Mouse (Mus musculus): ENCODE results near the gene Ttc12. TPM values are rescaled to one million over a fixed set of nuclear protein-coding genes. Genes with fewer than 3 reads are reported as not detected.

Ttc12 gene
- polyA plus RNA-seq, 1 experiment from 2014 or later = 1.2 TPM

- Histone ChIP-seq H3K9ac (no peak overlapping the region), H3K27ac (no peak overlapping the region), H3K27me3 (replicated peaks) (no peaks in the 10 kb centered on the region), H3K9me3 (no peaks in the 10 kb centered on the region), H3K4me1 (no peaks in the 10 kb centered on the region), H3K4me3 (replicated peaks) (no peak overlapping the region), H3K4me2 (no peak overlapping the region), H3K36me3 (no peaks in the 10 kb centered on the region)
- WGBS = 85% methylated on average over 9 of the region's 9 CpGs
- ATAC-seq (ENCODE audit: insufficient read depth, low FRiP score, low read depth) = no peak
Observed at GRCm38 (mm10) chr9:49523881-49524280, 37.9 kb upstream of the Ttc12 start.

- H3K27me3 ChIP-seq (replicated peaks) = no peaks in the 10 kb centered on the region
- peaks cover 5% of the 10 kb centered on the region; the same call in 1 of the 2 replicates for H3K36me3 ChIP-seq
- H3K27ac ChIP-seq = no peak overlapping the region
- H3K4me2 ChIP-seq = no peak overlapping the region
- 62% methylated on average over 2 of the region's 2 CpGs for WGBS
- no peaks in the 10 kb centered on the region for H3K9me3 ChIP-seq
- H3K4me1 ChIP-seq = no peaks in the 10 kb centered on the region
- no peak for ATAC-seq (ENCODE audit: insufficient read depth, low FRiP score, low read depth)
- no peak overlapping the region for H3K9ac ChIP-seq
- H3K4me3 ChIP-seq (replicated peaks) = no peak overlapping the region
Observed at GRCm38 (mm10) chr9:49514306-49514705, 28.3 kb upstream of the Ttc12 start.

DNA sequence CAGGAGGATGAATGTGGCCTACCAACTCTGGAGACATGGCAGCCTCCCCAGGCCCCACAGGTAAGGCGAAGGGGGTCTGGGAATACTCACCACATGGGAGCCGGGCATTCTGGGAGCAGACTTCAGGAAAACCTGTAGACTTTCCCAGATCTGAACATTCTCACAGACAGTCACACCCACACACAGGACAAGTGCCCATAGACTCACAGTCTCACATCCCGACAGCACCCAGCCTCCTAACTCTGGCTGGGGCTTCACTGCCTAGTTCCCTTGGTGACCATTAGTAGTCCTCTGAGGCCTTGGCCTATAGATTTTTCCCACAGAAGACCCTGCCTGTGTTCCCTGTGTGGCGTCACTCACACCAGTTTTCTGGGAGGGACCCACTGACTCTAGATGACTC, 24.6 kb upstream of the Ttc12 start:
- no peak overlapping the region for H3K9ac ChIP-seq
- no peak overlapping the region for H3K4me3 ChIP-seq (replicated peaks)
- no peaks in the 10 kb centered on the region for H3K4me1 ChIP-seq
- no peak for ATAC-seq (ENCODE audit: insufficient read depth, low FRiP score, low read depth)
- no peak overlapping the region for H3K27ac ChIP-seq
- H3K4me2 ChIP-seq = no peak overlapping the region
- no peaks in the 10 kb centered on the region for H3K9me3 ChIP-seq
- WGBS = 91% methylated on average over 4 of the region's 4 CpGs
- peaks cover 13% of the 10 kb centered on the region; the same call in 1 of the 2 replicates for H3K36me3 ChIP-seq
- no peaks in the 10 kb centered on the region for H3K27me3 ChIP-seq (replicated peaks)

GRCm38 (mm10) chr9:49509628-49510027, 23.6 kb upstream of the Ttc12 start:
- no peaks in the 10 kb centered on the region for H3K27me3 ChIP-seq (replicated peaks)
- WGBS = 93% methylated on average over 8 of the region's 8 CpGs
- no peaks in the 10 kb centered on the region for H3K9me3 ChIP-seq
- no peak overlapping the region for H3K9ac ChIP-seq
- no peak overlapping the region for H3K27ac ChIP-seq
- no peaks in the 10 kb centered on the region for H3K4me1 ChIP-seq
- no peak overlapping the region for H3K4me2 ChIP-seq
- ATAC-seq (ENCODE audit: insufficient read depth, low FRiP score, low read depth) = no peak
- no peak overlapping the region for H3K4me3 ChIP-seq (replicated peaks)
- peaks cover 13% of the 10 kb centered on the region; the same call in 1 of the 2 replicates for H3K36me3 ChIP-seq

DNA sequence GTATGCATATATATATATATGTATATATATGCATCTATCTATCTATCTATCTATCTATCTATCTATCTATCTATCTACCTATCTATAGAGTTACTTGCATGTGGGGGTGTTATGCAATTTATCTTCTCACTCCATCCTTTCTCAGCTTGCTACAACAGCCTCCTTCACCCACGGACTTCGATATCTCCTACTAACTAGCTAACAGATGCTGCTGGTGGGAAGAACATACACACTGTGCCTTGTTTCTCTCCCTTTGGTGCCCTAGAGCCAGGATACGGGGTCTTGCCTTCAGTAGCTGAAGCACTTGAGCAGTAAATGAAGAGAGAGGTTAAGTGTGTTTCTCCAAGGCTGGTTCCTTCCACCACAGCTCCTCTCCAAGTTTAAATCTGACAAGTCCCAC, 23.1 kb upstream of the Ttc12 start:
- H3K4me3 ChIP-seq (replicated peaks) = no peak overlapping the region
- H3K27me3 ChIP-seq (replicated peaks) = no peaks in the 10 kb centered on the region
- no peak overlapping the region for H3K4me2 ChIP-seq
- 86% methylated on average over 3 of the region's 3 CpGs for WGBS
- H3K9me3 ChIP-seq = no peaks in the 10 kb centered on the region
- H3K27ac ChIP-seq = no peak overlapping the region
- H3K36me3 ChIP-seq = peaks cover 13% of the 10 kb centered on the region; the same call in 1 of the 2 replicates
- no peak overlapping the region for H3K9ac ChIP-seq
- no peaks in the 10 kb centered on the region for H3K4me1 ChIP-seq
- no peak for ATAC-seq (ENCODE audit: insufficient read depth, low FRiP score, low read depth)

DNA sequence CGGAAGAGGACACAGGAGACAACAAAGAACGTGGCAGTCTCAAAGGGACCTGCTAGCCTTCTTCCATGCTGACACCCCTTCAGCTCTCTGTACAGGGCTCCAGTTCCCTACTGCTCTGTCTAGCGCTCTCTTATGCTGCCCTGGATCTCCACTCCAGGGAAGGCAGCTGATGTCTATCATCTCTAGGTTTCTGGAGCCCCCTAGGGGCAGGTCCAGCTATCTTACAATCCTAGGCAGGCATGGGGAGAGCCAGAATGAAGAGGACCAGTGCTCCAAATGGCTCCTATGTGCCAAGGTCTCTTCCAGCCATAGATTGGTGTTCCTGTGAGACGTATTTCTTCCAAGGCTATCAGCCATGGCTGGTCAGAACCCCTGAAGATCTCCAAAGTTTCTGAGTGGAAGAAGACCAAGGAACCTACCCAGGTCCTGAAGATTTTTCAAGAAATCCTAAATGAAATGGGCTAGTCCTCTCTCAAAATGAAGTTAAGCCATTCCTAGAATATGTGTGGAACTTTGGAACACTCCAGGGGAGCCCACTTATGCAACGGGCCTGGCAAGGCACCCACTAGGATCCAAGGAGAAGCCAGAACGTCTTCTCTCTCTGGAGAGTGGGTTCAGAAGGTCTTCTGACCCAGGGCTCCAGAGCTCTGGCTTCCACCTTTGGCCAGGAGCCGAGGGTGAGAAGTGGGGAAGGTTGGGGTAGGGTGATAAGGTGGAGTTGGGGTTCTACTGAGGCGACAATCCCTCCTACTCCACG, 22.0 kb upstream of the Ttc12 start:
- peaks cover 13% of the 10 kb centered on the region; the same call in 1 of the 2 replicates for H3K36me3 ChIP-seq
- H3K27ac ChIP-seq = no peak overlapping the region
- H3K9me3 ChIP-seq = no peaks in the 10 kb centered on the region
- H3K27me3 ChIP-seq (replicated peaks) = no peaks in the 10 kb centered on the region
- no peak overlapping the region for H3K4me2 ChIP-seq
- no peak overlapping the region for H3K4me3 ChIP-seq (replicated peaks)
- no peak overlapping the region for H3K9ac ChIP-seq
- ATAC-seq (ENCODE audit: insufficient read depth, low FRiP score, low read depth) = no peak
- no peaks in the 10 kb centered on the region for H3K4me1 ChIP-seq
- 84% methylated on average over 9 of the region's 9 CpGs for WGBS

- 77% methylated on average over 5 of the region's 5 CpGs for WGBS
- Histone ChIP-seq H3K4me2 (no peak overlapping the region), H3K9ac (no peak overlapping the region), H3K27ac (no peak overlapping the region), H3K36me3 (peaks cover 9% of the 10 kb centered on the region; the same call in 1 of the 2 replicates), H3K9me3 (no peaks in the 10 kb centered on the region), H3K4me3 (replicated peaks) (no peak overlapping the region), H3K4me1 (no peaks in the 10 kb centered on the region), H3K27me3 (replicated peaks) (no peaks in the 10 kb centered on the region)
- ATAC-seq (ENCODE audit: insufficient read depth, low FRiP score, low read depth) = no peak
Observed at GRCm38 (mm10) chr9:49504658-49505057, 18.6 kb upstream of the Ttc12 start.

DNA sequence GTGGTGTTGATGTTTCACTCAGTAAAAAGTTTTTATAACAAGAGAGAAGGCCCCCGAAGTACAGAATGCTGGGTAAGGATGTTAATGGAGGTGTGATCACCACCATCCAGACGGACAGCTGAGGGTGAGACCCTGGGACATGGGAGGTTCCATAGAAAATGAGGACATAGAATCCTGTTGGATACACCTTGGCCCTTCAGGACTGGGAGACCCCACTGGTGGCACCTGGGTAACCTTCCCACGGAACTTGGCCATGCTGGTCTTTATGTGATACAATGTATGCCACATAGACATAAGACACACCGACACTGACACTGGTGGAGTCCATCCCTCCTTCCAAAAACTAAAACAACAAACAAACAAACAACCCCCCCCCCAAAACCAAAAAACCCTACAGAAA, 16.2 kb upstream of the Ttc12 start:
- H3K27me3 ChIP-seq (replicated peaks) = no peaks in the 10 kb centered on the region
- ATAC-seq (ENCODE audit: insufficient read depth, low FRiP score, low read depth) = no peak
- no peak overlapping the region for H3K9ac ChIP-seq
- 84% methylated on average over 4 of the region's 4 CpGs for WGBS
- 0 out of 2 replicates have a peak, but pooled peaks cover 5% of the 10 kb centered on the region for H3K36me3 ChIP-seq
- no peaks in the 10 kb centered on the region for H3K4me1 ChIP-seq
- H3K4me2 ChIP-seq = no peak overlapping the region
- no peak overlapping the region for H3K27ac ChIP-seq
- H3K9me3 ChIP-seq = no peaks in the 10 kb centered on the region
- H3K4me3 ChIP-seq (replicated peaks) = no peak overlapping the region

- WGBS = 89% methylated on average over 2 of the region's 2 CpGs
- no peak for ATAC-seq (ENCODE audit: insufficient read depth, low FRiP score, low read depth)
- H3K36me3 ChIP-seq = no peaks in the 10 kb centered on the region
Observed at GRCm38 (mm10) chr9:49499878-49500277, 13.9 kb upstream of the Ttc12 start.

DNA sequence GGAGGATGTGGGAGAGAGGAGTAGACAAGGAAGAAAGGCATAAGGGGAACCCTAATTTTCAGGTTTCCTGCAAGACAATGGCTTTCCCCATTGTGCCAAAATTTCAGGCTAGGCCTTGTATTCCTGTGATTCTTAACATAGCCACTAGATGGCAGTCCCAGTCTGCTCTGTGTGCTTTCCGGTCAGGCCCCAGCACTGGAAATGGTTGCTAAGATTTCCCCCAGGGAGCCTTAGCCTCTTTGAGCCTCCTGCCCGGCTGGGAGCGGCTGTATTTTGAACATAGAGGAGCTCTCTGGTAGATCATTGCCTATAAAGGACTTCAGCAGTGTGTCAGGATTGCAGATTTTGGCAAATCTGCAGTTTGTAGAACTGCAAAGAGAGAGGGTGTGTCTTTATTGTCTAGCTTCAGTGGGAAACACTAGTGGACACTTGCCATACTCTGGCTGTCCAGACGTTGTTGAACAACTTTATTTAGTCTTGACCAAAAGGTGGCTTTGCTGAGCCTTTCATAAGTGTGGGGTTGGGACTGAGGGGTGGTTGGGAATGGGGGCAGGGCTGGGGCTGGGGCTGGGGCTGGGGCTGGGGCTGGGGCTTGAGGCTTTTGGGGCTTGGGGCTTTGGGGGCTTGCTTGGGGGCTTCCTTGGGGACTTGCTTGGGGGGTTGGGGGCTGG, 8.1 kb upstream of the Ttc12 start:
- 3% methylated on average over 4 of the region's 4 CpGs for WGBS
- Histone ChIP-seq H3K4me1 (0 out of 2 replicates have a peak, but pooled peaks cover 3% of the 10 kb centered on the region), H3K36me3 (no peaks in the 10 kb centered on the region), H3K27ac (0 out of 2 replicates have a peak overlapping the region, but pooled peaks have one; percentile 57), H3K9me3 (no peaks in the 10 kb centered on the region), H3K4me2 (no peak overlapping the region), H3K4me3 (replicated peaks) (no peak overlapping the region), H3K27me3 (replicated peaks) (no peaks in the 10 kb centered on the region), H3K9ac (no peak overlapping the region)
- peak; percentile 62; the same call in 1 of the 2 replicates for ATAC-seq (ENCODE audit: insufficient read depth, low FRiP score, low read depth)

More at GRCm38 (mm10) chr9:49499878-49500277, 13.9 kb upstream of the Ttc12 start:
- no peak overlapping the region for H3K27ac ChIP-seq
- H3K9me3 ChIP-seq = no peaks in the 10 kb centered on the region
- H3K9ac ChIP-seq = no peak overlapping the region
- no peaks in the 10 kb centered on the region for H3K4me1 ChIP-seq
- H3K27me3 ChIP-seq (replicated peaks) = no peaks in the 10 kb centered on the region
- no peak overlapping the region for H3K4me3 ChIP-seq (replicated peaks)
- H3K4me2 ChIP-seq = no peak overlapping the region

DNA sequence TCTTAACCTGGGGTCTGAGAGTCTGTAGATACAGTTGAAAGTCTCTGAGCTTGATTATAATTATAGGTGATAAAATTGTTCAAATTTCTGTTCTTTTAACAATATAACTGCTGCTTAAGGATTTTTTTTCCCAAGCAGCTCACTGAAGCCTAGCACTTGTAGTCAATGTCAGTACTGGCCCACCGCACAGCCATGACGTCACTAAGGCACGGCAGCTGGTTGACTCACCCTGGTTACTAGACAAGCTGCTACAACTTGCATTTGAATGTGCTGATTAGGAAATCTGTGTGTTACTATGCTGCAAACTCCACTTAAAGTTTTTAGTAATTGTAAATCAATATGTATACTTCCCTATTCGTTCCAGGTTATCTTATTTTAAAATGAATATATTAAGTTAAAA, 4.6 kb upstream of the Ttc12 start:
- Histone ChIP-seq H3K27ac (no peak overlapping the region), H3K36me3 (no peaks in the 10 kb centered on the region), H3K9ac (no peak overlapping the region), H3K27me3 (replicated peaks) (no peaks in the 10 kb centered on the region), H3K4me3 (replicated peaks) (no peak overlapping the region), H3K9me3 (no peaks in the 10 kb centered on the region), H3K4me1 (0 out of 2 replicates have a peak, but pooled peaks cover 4% of the 10 kb centered on the region), H3K4me2 (no peak overlapping the region)
- WGBS = 84% methylated on average over 4 of the region's 4 CpGs
- ATAC-seq (ENCODE audit: insufficient read depth, low FRiP score, low read depth) = no peak

All from stomach, embryonic 15.5 days (tissue).